Mouse (Mus musculus): ENCODE data around the gene Obp2b.
"Not testable (repeated sequence)": the region's sequence is repeated elsewhere in the genome, so short reads cannot be mapped to it uniquely, and the experiment has no call there.

Gene Obp2b

GRCm38 (mm10) chr2:25736709-25737108, at the start of gene Obp2b:
TSS of gene Obp2b (plus strand) at chr2:25737009.
- DNase-seq: not testable (repeated sequence)

- peak; percentile 45 for DNase-seq
Measured at GRCm38 (mm10) chr2:25694605-25695004, 42.2 kb upstream of the Obp2b start.

DNA sequence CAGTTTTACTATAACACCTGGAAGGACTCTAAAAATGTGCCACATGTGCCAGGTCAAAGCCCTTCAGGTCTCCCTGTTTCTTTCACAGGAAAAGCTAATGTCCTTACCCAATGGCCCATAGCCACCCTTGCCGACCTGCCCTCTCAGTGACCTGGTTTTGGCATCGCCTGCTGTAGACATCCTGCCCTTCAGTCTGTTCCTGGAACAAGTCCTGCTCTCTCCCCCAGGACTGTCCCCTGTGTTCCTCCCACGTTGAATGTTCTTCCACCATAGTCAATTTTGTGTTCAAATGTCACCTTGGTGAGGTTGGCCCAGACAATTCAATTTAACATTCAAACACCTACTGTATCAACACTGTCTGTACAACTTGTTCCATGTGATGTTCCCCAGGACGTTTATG, 39.9 kb upstream of the Obp2b start:
- DNase-seq: no peak

- no peak for DNase-seq
Measured at GRCm38 (mm10) chr2:25698696-25699095, 38.1 kb upstream of the Obp2b start.

DNA sequence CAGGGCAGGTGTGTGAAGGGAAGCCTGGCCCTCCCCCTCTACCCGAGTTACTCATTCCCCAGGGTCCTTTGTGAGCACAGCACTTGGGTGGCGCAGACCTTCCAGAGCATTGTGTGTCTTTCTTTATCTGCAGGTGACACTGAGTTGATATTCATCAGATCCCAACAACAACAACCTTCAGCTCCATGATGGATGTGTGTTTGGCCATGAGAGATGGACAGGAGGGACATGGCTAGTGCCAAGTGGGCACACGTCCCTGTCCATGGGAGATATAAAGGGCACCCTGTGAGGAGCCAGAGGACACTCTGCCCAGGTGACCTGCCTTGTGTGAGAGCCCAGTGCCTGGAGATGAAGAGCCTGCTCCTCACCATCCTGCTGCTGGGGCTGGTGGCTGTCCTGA, 37.1 kb upstream of the Obp2b start, which contains the start of gene Obp2a:
Gene Obp2a, plus strand, starts transcription at position 301 of the 400 bp plus-strand sequence.
- DNase-seq: not testable (repeated sequence)

DNA sequence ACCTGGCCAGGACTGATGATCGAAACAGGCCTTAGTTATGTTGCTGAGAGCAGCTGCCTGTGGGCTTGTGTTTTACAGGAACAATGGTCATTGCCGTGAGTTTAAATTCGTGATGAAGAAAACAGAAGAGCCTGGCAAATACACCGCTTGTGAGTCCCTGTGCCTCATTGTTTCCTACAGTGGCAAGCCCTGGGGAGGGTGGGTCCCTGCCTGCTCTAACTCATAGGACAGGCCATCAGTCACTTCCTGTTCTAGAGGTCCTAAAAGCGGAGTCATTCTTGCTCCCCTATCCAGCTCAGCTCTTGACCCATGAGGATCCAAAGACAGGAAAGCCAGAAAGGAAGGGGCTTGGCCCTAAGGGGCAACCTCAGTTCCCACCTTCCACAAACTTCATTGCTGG, 35.8 kb upstream of the Obp2b start:
- no peak for DNase-seq

DNA sequence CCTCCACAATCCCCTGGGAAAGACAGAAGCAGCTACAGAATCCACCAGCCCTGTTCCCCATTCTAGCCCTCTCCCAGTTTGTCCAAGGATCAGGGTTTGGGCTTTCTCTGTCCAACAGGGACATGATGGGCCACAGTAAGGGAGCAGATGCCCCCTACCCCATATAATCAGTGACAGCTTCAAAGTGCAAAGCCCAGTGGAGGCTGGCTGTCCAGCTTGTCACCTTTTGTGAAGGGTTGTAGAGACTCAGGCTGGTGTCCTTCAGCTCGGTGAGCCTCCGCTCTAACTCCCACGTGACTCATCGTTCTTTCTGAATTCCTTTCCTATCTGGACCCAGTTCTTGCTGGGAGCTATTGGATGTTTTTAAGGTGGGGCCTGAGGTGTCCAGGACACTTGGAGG, 33.1 kb upstream of the Obp2b start:
- DNase-seq: no peak

DNA sequence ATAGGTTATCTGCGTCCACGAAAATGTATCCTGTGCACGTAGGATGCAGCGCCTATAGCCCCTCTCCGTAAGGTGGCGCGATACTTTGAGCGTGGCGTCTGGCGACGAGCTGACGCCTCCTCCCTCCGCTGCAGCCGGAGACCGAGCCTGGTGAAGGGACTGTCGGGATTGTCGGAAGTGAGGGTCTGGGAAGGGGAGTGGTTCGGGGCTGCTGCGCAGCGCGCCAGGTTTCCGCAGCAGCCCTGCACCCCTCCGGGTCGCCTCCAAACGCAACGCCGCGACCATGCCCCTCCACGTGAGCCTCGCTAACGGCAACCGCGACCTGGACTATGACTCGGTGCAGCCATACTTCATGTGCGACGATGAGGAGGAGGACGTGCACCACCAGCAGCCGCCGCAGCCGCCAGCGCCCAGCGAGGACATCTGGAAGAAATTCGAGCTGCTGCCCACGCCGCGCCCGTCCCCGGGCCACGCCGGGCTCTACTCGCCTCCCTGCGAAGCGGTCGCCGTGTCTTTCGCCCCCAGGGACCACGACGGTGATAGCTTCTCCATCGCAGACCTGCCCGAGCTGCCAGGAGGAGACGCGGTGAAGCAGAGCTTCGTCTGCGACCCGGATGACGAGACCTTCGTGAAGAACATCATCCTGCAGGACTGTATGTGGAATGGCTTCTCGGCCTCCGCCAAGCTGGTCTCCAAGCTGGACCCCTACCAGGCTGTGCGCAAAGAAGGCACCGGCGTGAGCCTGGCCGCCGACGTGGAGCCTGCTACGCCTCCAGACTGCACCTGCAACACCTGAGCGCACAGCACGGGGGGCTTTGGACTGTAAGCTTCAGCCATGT, 29.9 kb upstream of the Obp2b start, which contains the start of gene Bmyc:
Gene Bmyc, plus strand, starts transcription at position 97 of the 839 bp plus-strand sequence.
- DNase-seq: peak; percentile 76

DNA sequence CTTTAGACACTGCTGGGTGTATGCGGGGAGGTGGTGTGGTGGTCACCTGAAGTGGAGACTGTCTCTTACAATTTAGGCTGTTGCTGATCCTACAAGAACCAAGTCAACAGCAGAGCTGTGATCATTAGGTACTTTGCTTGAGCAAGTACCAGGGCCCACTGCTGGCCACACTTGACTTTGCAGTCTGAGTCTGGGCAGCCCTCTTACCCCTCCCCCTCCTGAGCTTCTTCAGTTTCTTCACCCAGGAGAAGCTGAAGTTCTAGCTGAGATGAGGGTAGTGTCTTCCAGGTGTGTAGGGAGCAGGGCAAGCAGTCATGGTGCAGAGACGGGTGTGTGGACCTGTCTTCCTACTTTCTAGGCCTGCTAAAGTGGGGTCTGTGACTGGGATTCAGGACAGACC, 28.7 kb upstream of the Obp2b start:
- peak; percentile 17 for DNase-seq

- not testable (repeated sequence) for DNase-seq
Measured at GRCm38 (mm10) chr2:25709056-25709455, 27.8 kb upstream of the Obp2b start.

GRCm38 (mm10) chr2:25709791-25710190, 27.0 kb upstream of the Obp2b start:
- DNase-seq: not testable (repeated sequence)

GRCm38 (mm10) chr2:25711641-25712040, 25.2 kb upstream of the Obp2b start:
- not testable (repeated sequence) for DNase-seq

GRCm38 (mm10) chr2:25717222-25717621, 19.6 kb upstream of the Obp2b start:
- no peak for DNase-seq

DNA sequence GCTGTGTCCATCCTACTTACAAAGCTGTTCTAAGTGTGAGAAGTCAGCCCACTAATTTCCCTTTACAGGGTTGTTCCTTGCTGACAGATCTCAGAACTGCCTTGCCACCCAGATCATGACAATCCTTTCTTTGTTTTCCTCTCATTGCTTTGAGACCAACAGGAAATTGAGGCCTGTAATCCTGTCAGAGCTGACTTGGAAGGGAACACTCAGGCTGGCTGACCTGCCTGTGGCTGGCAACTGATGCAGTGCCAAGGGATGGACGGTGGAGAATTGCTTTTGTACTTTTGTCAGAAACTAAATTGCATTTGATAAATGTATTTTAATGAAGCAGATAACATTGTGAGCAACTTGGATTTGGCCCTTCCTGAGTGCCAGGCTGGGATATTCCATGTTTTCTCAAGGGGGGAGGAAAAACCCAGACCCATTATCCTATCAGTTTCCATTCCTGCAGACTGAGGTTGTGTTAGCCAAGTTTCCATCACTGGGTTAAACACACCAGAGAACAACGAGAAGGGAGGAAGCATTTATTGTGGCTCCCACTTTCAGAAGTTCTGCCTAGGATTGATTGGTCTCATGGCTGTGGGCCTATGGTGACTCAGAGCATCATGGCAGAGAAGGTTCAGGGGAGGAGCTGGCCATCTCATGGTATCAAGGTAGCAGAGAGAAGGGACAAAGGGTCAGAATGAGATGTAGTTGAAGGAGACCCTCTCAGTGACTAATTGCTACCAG, 3.4 kb upstream of the Obp2b start:
- DNase-seq: no peak

GRCm38 (mm10) chr2:25741671-25742070, 4.9 kb downstream of the Obp2b start:
- DNase-seq: no peak

DNA sequence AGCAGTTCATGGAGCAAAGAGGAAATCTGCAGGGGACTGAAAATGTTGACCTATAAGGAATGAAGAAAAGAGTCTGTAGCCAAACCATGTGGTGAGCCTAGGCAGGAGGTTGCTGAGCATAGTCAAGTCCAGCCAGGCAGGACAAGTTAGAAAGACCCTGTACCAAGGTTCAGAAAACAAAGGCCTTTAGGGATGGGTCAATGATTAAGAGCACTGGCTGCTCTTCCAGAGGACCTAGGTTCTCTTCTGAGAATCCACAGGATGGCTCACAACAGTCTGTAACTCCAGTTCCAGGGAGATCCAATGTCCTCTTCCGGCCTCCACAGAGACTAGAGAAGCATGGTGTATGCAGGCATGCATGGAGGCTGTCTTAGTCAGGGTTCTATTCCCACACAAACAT, 17.4 kb downstream of the Obp2b start:
- DNase-seq: no peak

- no peak for DNase-seq
Measured at GRCm38 (mm10) chr2:25758064-25758625, 21.3 kb downstream of the Obp2b start.

DNA sequence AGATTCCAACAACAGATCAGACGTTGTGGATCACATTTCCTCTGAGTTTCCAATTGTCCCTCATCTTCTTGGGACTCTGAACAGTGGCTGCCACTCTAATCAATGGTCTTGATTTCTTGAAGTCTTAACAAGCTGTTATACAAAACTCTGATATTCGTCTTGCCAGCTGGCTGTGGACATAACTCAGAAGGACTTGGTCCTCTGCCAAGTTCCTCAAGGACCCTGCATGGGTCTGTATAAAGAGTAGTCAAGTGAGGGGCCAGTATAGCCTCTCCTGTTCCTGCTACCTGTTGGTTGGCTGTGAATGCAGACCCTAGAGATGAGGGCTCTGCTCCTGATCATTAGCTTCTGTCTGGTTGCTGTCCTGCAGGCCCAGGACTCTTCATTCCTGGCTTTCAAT, 28.5 kb downstream of the Obp2b start, which contains the start of gene Lcn3:
Gene Lcn3, plus strand, starts transcription at position 301 of the 400 bp plus-strand sequence.
- no peak for DNase-seq

- no peak for DNase-seq
Measured at GRCm38 (mm10) chr2:25767764-25768163, 31.0 kb downstream of the Obp2b start.

DNA sequence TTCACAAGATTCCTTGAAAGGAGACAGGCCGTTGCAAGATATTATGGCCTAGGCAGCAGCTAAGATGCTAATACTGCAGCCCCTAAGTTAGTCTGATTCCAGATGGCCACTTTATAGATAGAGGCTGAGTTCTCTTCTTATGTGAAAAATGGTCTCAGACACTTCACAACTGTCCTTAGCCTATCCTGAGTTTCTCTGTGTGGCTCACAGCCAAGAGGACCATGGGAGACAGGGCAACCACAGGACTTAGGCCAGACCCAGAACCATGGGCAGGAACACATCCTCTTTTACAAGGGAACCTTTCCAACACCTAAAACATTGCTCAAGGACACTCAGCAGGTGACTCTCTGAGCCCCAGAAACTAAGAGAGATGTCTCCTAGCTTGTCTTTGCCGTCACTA, 36.7 kb downstream of the Obp2b start:
- DNase-seq: no peak

DNA sequence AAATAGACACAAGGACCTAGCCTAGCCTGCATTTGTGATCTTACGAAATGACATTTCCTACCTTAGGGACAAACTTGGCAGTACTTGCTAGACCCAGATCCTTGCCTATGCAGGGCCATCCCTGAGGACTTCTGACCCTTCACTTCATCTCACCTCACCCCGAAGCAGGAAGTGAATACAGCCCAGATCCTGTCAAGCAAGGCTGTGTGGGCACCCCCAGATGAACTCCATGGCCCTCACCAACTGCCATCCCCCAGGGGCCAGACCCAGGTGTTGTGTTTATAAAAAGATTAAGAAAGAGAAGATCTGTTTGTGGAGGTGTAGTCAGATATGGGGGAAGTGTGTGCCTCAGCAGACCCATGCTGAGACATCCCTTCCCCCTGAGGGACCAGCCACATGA, 37.8 kb downstream of the Obp2b start:
- DNase-seq: no peak

DNA sequence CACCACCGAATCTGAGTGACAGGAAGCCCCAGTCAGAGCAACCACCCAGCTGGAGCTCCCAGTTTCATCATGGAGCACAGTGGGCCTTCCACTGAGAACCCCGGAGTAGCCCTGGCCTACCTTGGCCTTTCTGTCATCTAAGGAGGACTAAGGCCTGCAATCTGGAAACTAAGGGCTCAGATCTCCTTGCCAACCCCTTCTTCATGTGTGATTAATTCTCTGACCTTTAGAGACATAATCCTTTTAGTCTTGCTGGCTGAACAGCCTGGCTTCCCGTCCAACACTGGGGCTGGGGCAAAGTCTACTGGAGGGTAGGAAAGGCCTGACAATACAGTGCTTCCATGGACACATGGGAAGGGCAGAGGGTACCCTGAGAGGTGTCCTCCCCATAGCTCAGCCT, 39.2 kb downstream of the Obp2b start:
- DNase-seq: no peak

- no peak for DNase-seq
Measured at GRCm38 (mm10) chr2:25776717-25777116, 39.9 kb downstream of the Obp2b start, which contains the start of gene Lcn11. TSS of gene Lcn11 (plus strand) at chr2:25777017.

Measured in cerebellum, adult 11 months (tissue).